Mouse (Mus musculus) induced T-regulatory cell, adult 2 months (primary cell): ENCODE measurements around the gene Ube2j1.
"Not testable (repeated sequence)": the region's sequence is repeated elsewhere in the genome, so short reads cannot be mapped to it uniquely, and the experiment has no call there.

ENCODE experiments used
- DNase-seq: peaks from one replicate; pipeline ENCODE4 v3.0.0-alpha.2; 2012; ENCODE audit warnings: low read depth

Ube2j1 gene

GRCm38 (mm10) chr4:33031195-33031960, at the start of gene Ube2j1:
TSS of gene Ube2j1 (plus strand) at chr4:33031416.
- DNase-seq = peak; percentile 88

GRCm38 (mm10) chr4:32981617-32982016, 49.6 kb upstream of the Ube2j1 start:
- peak; percentile 33 for DNase-seq

GRCm38 (mm10) chr4:32982041-32982715, 49.0 kb upstream of the Ube2j1 start:
- no peak for DNase-seq

GRCm38 (mm10) chr4:32982716-32983175, 48.5 kb upstream of the Ube2j1 start, which contains the start of gene Rragd:
TSS of gene Rragd (plus strand) at chr4:32983037.
- peak; percentile 71 for DNase-seq

- peak; percentile 69 for DNase-seq
These were observed 47.8 kb upstream of the Ube2j1 start for GRCm38 (mm10) chr4:32983176-32984155.

- peak; percentile 51 for DNase-seq
These were observed 47.0 kb upstream of the Ube2j1 start for GRCm38 (mm10) chr4:32984242-32984641.

- DNase-seq = peak; percentile 42
These were observed 46.2 kb upstream of the Ube2j1 start for GRCm38 (mm10) chr4:32984801-32985675.

- no peak for DNase-seq
These were observed 45.5 kb upstream of the Ube2j1 start for GRCm38 (mm10) chr4:32985684-32986083.

- DNase-seq = no peak
These were observed 44.2 kb upstream of the Ube2j1 start for GRCm38 (mm10) chr4:32987006-32987405.

- DNase-seq = no peak
These were observed 41.9 kb upstream of the Ube2j1 start for GRCm38 (mm10) chr4:32989346-32989745.

GRCm38 (mm10) chr4:32994168-32994567, 37.0 kb upstream of the Ube2j1 start:
- DNase-seq = peak; percentile 29

GRCm38 (mm10) chr4:32996083-32996482, 35.1 kb upstream of the Ube2j1 start:
- DNase-seq = no peak

- DNase-seq = no peak
These were observed 33.6 kb upstream of the Ube2j1 start for GRCm38 (mm10) chr4:32997571-32997970.

- no peak for DNase-seq
These were observed 32.2 kb upstream of the Ube2j1 start for GRCm38 (mm10) chr4:32998996-32999395.

GRCm38 (mm10) chr4:33002081-33002480, 29.1 kb upstream of the Ube2j1 start:
- DNase-seq = no peak

- DNase-seq = not testable (repeated sequence)
These were observed 25.4 kb upstream of the Ube2j1 start for GRCm38 (mm10) chr4:33005595-33006470.

GRCm38 (mm10) chr4:33006844-33007243, 24.4 kb upstream of the Ube2j1 start:
- DNase-seq = no peak

- no peak for DNase-seq
These were observed 23.6 kb upstream of the Ube2j1 start for GRCm38 (mm10) chr4:33007443-33008217.

- DNase-seq = no peak
These were observed 21.1 kb upstream of the Ube2j1 start for GRCm38 (mm10) chr4:33010078-33010477.
